Mouse (Mus musculus): ENCODE results near the gene Mctp1.
A peak's percentile ranks its signal among the peaks of the same experiment; 100 is the strongest.

Gene Mctp1

GRCm38 (mm10) chr13:76967588-76967987, 583.3 kb downstream of the Mctp1 start:
- DNase-seq (ENCODE audit: low read depth) = no peak

- DNase-seq (ENCODE audit: low read depth) = peak; percentile 34
These were observed 585.1 kb downstream of the Mctp1 start for GRCm38 (mm10) chr13:76969386-76969785.

- peak; percentile 32 for DNase-seq (ENCODE audit: low read depth)
These were observed 586.7 kb downstream of the Mctp1 start for GRCm38 (mm10) chr13:76971046-76971445.

GRCm38 (mm10) chr13:77002628-77003027, 618.3 kb downstream of the Mctp1 start:
- no peak for DNase-seq (ENCODE audit: low read depth)

GRCm38 (mm10) chr13:77003684-77004083, 619.3 kb downstream of the Mctp1 start:
- DNase-seq (ENCODE audit: low read depth) = no peak

GRCm38 (mm10) chr13:77018851-77019250, 634.5 kb downstream of the Mctp1 start:
- DNase-seq (ENCODE audit: low read depth) = no peak

GRCm38 (mm10) chr13:77029594-77029993, 645.3 kb downstream of the Mctp1 start:
- no peak for DNase-seq (ENCODE audit: low read depth)

- no peak for DNase-seq (ENCODE audit: low read depth)
These were observed 659.0 kb downstream of the Mctp1 start for GRCm38 (mm10) chr13:77043375-77043774.

GRCm38 (mm10) chr13:77045375-77045774, 661.0 kb downstream of the Mctp1 start:
- peak; percentile 38 for DNase-seq (ENCODE audit: low read depth)

GRCm38 (mm10) chr13:77046416-77046815, 662.1 kb downstream of the Mctp1 start:
- DNase-seq (ENCODE audit: low read depth) = no peak

GRCm38 (mm10) chr13:77047179-77047931, 663.0 kb downstream of the Mctp1 start:
- DNase-seq (ENCODE audit: low read depth) = no peak

GRCm38 (mm10) chr13:77048461-77048860, 664.1 kb downstream of the Mctp1 start:
- no peak for DNase-seq (ENCODE audit: low read depth)

GRCm38 (mm10) chr13:77049736-77050135, 665.4 kb downstream of the Mctp1 start:
- DNase-seq (ENCODE audit: low read depth) = no peak

GRCm38 (mm10) chr13:77063221-77063620, 678.9 kb downstream of the Mctp1 start:
- no peak for DNase-seq (ENCODE audit: low read depth)

- no peak for DNase-seq (ENCODE audit: low read depth)
These were observed 684.5 kb downstream of the Mctp1 start for GRCm38 (mm10) chr13:77068847-77069246.

- DNase-seq (ENCODE audit: low read depth) = no peak
These were observed 687.7 kb downstream of the Mctp1 start for GRCm38 (mm10) chr13:77072030-77072429.
